Mouse (Mus musculus) liver, embryonic 15.5 days (tissue): Measurements from ENCODE around the gene Hist2h2be. TPM values are rescaled to one million over a fixed set of nuclear protein-coding genes. Genes with fewer than 3 reads are reported as not detected.

Experiments used
- ATAC-seq: fragments of 200-750 bp; cut with Nextera tagmentation; 2 replicates; pipeline ENCODE4 v1.8.0; 2017; ENCODE audit warnings: moderate number of reproducible peaks, mild to moderate bottlenecking, moderate library complexity; ENCODE audit not compliant: insufficient read depth
- H3K27ac ChIP-seq: fragments of 300-500 bp; sonication (generic); replicated peaks from 2 replicates; pipeline ENCODE4 v1.5.1; 2015; ENCODE audit warnings: mild to moderate bottlenecking, inconsistent platforms
- H3K27me3 ChIP-seq: fragments of 300-500 bp; sonication (generic); 2 replicates; pipeline ENCODE4 v1.6.1; 2015; ENCODE audit warnings: mild to moderate bottlenecking, inconsistent platforms
- H3K36me3 ChIP-seq: fragments of 300-500 bp; sonication (generic); replicated peaks from 2 replicates; pipeline ENCODE4 v1.6.1; 2015; ENCODE audit warnings: moderate library complexity, mild to moderate bottlenecking, inconsistent platforms
- H3K4me1 ChIP-seq: fragments of 300-500 bp; sonication (generic); replicated peaks from 2 replicates; pipeline ENCODE4 v1.6.1; 2015; ENCODE audit warnings: inconsistent platforms
- H3K4me2 ChIP-seq: fragments of 300-500 bp; sonication (generic); 2 replicates; pipeline ENCODE4 v1.6.1; 2015; ENCODE audit warnings: moderate library complexity, mild to moderate bottlenecking, inconsistent platforms
- H3K4me3 ChIP-seq: fragments of 300-500 bp; sonication (generic); replicated peaks from 2 replicates; pipeline ENCODE4 v1.5.1; 2015; ENCODE audit warnings: mild to moderate bottlenecking, inconsistent platforms
- H3K9ac ChIP-seq: fragments of 300-500 bp; sonication (generic); 2 replicates; pipeline ENCODE4 v1.6.1; 2015; ENCODE audit warnings: moderate library complexity, mild to moderate bottlenecking, inconsistent platforms
- H3K9me3 ChIP-seq: fragments of 300-500 bp; sonication (generic); replicated peaks from 2 replicates; pipeline ENCODE4 v1.6.1; 2016; ENCODE audit warnings: inconsistent platforms
- WGBS: fragments of 180-500 bp; shearing (Covaris S2); methylation state at CpG from one replicate; pipeline ENCODE4 v1.1.7; 2015; ENCODE audit warnings: mixed read lengths; ENCODE audit not compliant: insufficient replicate concordance; 5-methylcytosine and 5-hydroxymethylcytosine counted together
- polyA plus RNA-seq: library from polyadenylated mRNA; unstranded; fragments of >200 nt; fragmentation: Nextera tagmentation; extraction: Ambion mirVana; gene quantifications from 2 replicates; pipeline ENCODE4 v1.2.1, GENCODE M21; 2015

Hist2h2be gene
- polyA plus RNA-seq, 1 experiment from 2014 or later: 6.5 TPM

GRCm38 (mm10) chr3:96254683-96255355 lies 33.9 kb downstream of the Hist2h2be start:
- H3K9ac ChIP-seq: peak overlapping the region; percentile 36
- peak overlapping the region; percentile 18; the same call in 1 of the 2 replicates for H3K4me3 ChIP-seq
- no peaks in the 10 kb centered on the region for H3K36me3 ChIP-seq
- peaks cover 61% of the 10 kb centered on the region for H3K4me1 ChIP-seq
- no peaks in the 10 kb centered on the region for H3K27me3 ChIP-seq
- 14% methylated on average over 10 of the region's 10 CpGs for WGBS
- peak overlapping the region; percentile 54 for H3K4me2 ChIP-seq
- H3K9me3 ChIP-seq: no peaks in the 10 kb centered on the region
- peak; percentile 85 for ATAC-seq
- H3K27ac ChIP-seq: peak overlapping the region; percentile 76

- no peak overlapping the region for H3K4me2 ChIP-seq
- 53% methylated on average over 5 of the region's 5 CpGs for WGBS
- H3K27ac ChIP-seq: no peak overlapping the region
- no peak overlapping the region for H3K9ac ChIP-seq
- H3K27me3 ChIP-seq: no peaks in the 10 kb centered on the region
- H3K4me1 ChIP-seq: peaks cover 49% of the 10 kb centered on the region
- H3K9me3 ChIP-seq: no peaks in the 10 kb centered on the region
- no peaks in the 10 kb centered on the region for H3K36me3 ChIP-seq
- no peak for ATAC-seq
- H3K4me3 ChIP-seq: no peak overlapping the region
Measured at GRCm38 (mm10) chr3:96255926-96256593, 35.1 kb downstream of the Hist2h2be start.

- no peaks in the 10 kb centered on the region for H3K27me3 ChIP-seq
- peaks cover 54% of the 10 kb centered on the region for H3K4me1 ChIP-seq
- H3K4me3 ChIP-seq: no peak overlapping the region
- H3K36me3 ChIP-seq: no peaks in the 10 kb centered on the region
- no peak overlapping the region for H3K9ac ChIP-seq
- H3K4me2 ChIP-seq: no peak overlapping the region
- H3K27ac ChIP-seq: no peak overlapping the region; the same call in 1 of the 2 replicates
- 66% methylated on average over 3 of the region's 3 CpGs for WGBS
- ATAC-seq: no peak
- H3K9me3 ChIP-seq: no peaks in the 10 kb centered on the region
Measured at GRCm38 (mm10) chr3:96257190-96257589, 36.3 kb downstream of the Hist2h2be start.

GRCm38 (mm10) chr3:96260220-96260619 lies 39.3 kb downstream of the Hist2h2be start:
- Histone ChIP-seq H3K36me3 (no peaks in the 10 kb centered on the region), H3K9ac (no peak overlapping the region), H3K4me3 (no peak overlapping the region), H3K4me1 (peaks cover 47% of the 10 kb centered on the region), H3K27me3 (no peaks in the 10 kb centered on the region), H3K9me3 (no peaks in the 10 kb centered on the region), H3K4me2 (no peak overlapping the region), H3K27ac (no peak overlapping the region)
- 70% methylated on average over 5 of the region's 5 CpGs for WGBS
- no peak for ATAC-seq

- H3K4me3 ChIP-seq: peak overlapping the region; percentile 64
- H3K4me2 ChIP-seq: peak overlapping the region; percentile 80
- no peaks in the 10 kb centered on the region for H3K36me3 ChIP-seq
- peak overlapping the region; percentile 100 for H3K27ac ChIP-seq
- no peaks in the 10 kb centered on the region for H3K27me3 ChIP-seq
- H3K9ac ChIP-seq: peak overlapping the region; percentile 70
- no peak for ATAC-seq
- peaks cover 46% of the 10 kb centered on the region for H3K4me1 ChIP-seq
- 55% methylated on average over 3 of the region's 3 CpGs for WGBS
- H3K9me3 ChIP-seq: no peaks in the 10 kb centered on the region
Measured at GRCm38 (mm10) chr3:96261623-96262022, 40.7 kb downstream of the Hist2h2be start.

GRCm38 (mm10) chr3:96262216-96262875 lies 41.4 kb downstream of the Hist2h2be start:
- no peaks in the 10 kb centered on the region for H3K9me3 ChIP-seq

GRCm38 (mm10) chr3:96262979-96263550 lies 42.1 kb downstream of the Hist2h2be start, which contains the start of gene Hist2h4:
Gene Hist2h4, minus strand, starts transcription at chr3:96263311.
- WGBS: under 1% methylated on average over 40 of the region's 40 CpGs

More at GRCm38 (mm10) chr3:96262216-96262875, 41.4 kb downstream of the Hist2h2be start:
- Histone ChIP-seq H3K4me2 (peak overlapping the region; percentile 80), H3K9ac (peak overlapping the region; percentile 70), H3K27ac (peak overlapping the region; percentile 100), H3K4me1 (peaks cover 47% of the 10 kb centered on the region), H3K27me3 (no peaks in the 10 kb centered on the region), H3K36me3 (no peaks in the 10 kb centered on the region), H3K4me3 (peak overlapping the region; percentile 64)
- peak; percentile 71 for ATAC-seq
- under 1% methylated on average over 19 of the region's 19 CpGs for WGBS

GRCm38 (mm10) chr3:96263558-96264403 lies 42.9 kb downstream of the Hist2h2be start:
- Histone ChIP-seq H3K4me3 (peak overlapping the region; percentile 64), H3K9me3 (no peaks in the 10 kb centered on the region), H3K4me1 (peaks cover 55% of the 10 kb centered on the region), H3K4me2 (peak overlapping the region; percentile 80), H3K27me3 (no peaks in the 10 kb centered on the region), H3K9ac (peak overlapping the region; percentile 70), H3K36me3 (no peaks in the 10 kb centered on the region), H3K27ac (peak overlapping the region; percentile 100)
- ATAC-seq: no peak
- 5% methylated on average over 27 of the region's 27 CpGs for WGBS

More at GRCm38 (mm10) chr3:96262979-96263550, 42.1 kb downstream of the Hist2h2be start, which contains the start of gene Hist2h4:
- peak; percentile 86 for ATAC-seq
- Histone ChIP-seq H3K9ac (peak within 1 kb of the TSS; percentile 70), H3K4me2 (peak within 1 kb of the TSS; percentile 80), H3K27ac (peak within 1 kb of the TSS; percentile 100), H3K4me1 (peaks cover 52% of the 10 kb centered on the region), H3K27me3 (no peaks in the 10 kb centered on the region), H3K4me3 (peak within 1 kb of the TSS; percentile 64), H3K36me3 (no peaks in the 10 kb centered on the region), H3K9me3 (no peaks in the 10 kb centered on the region)

- ATAC-seq: no peak
- Histone ChIP-seq H3K36me3 (no peaks in the 10 kb centered on the region), H3K4me3 (peak overlapping the region; percentile 64), H3K9ac (peak overlapping the region; percentile 70), H3K27me3 (no peaks in the 10 kb centered on the region), H3K9me3 (no peaks in the 10 kb centered on the region), H3K27ac (peak overlapping the region; percentile 100), H3K4me1 (peaks cover 55% of the 10 kb centered on the region), H3K4me2 (peak overlapping the region; percentile 80)
- 55% methylated on average over 7 of the region's 7 CpGs for WGBS
Measured at GRCm38 (mm10) chr3:96264404-96264949, 43.6 kb downstream of the Hist2h2be start.

GRCm38 (mm10) chr3:96266132-96266710 lies 45.3 kb downstream of the Hist2h2be start:
- 45% methylated on average over 8 of the region's 8 CpGs for WGBS
- no peaks in the 10 kb centered on the region for H3K27me3 ChIP-seq

More at GRCm38 (mm10) chr3:96266132-96266710, 45.3 kb downstream of the Hist2h2be start:
- no peak overlapping the region for H3K4me3 ChIP-seq
- H3K27ac ChIP-seq: peak overlapping the region; percentile 75
- H3K9ac ChIP-seq: peak overlapping the region; percentile 4
- no peaks in the 10 kb centered on the region for H3K9me3 ChIP-seq
- H3K4me2 ChIP-seq: peak overlapping the region; percentile 16; the same call in 1 of the 2 replicates
- H3K36me3 ChIP-seq: no peaks in the 10 kb centered on the region
- H3K4me1 ChIP-seq: peaks cover 59% of the 10 kb centered on the region
- ATAC-seq: no peak
